In the genomic region with DNA sequence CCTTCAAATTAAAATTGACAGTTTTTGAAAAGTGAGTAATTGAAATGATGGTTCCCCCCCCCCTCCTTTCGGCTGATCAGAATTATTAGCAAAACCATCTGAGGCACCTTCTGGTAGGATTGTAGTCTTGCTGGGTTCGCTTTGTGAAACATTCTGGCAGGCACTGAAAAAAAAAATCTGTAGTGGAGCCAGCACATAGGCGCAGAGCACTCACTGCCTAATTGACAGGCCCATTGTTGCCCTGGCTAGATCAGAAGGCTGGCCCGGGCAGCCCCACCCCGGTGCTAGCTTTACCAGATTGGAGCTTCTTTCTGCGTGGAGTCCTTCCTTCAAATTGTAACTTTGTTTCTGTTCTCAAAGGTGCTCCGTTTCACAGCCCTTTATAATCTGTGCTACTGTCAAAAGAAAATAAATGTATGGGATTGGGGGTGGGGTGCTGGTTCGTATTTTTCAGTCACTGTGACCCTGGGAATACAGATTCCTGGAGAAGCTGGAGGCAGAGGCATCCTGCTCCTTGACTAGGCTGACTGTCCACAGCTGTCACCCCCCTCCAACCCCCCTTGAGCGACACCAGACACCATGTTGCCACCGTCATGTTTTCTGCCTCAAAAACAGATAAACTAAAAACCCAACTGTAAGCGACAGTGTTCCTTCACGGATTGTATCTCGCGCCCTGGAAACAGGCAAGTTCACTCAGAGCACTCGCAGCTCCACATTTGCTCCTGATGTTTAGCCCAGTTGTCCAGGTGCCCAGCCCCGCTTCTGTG, we compare ENCODE assay signal across 9 mouse cellular contexts.
DNase-seq lines count a peak whose midpoint lies in the region; ATAC-seq and TF ChIP-seq lines count a peak whose summit lies in the region.
"Had no signal": no experiment of that assay in that cellular context is flagged by ENCODE, and none has a peak within 500 bp of the region (broad histone marks: within the 10 kb centered on the region; RNA-seq: fewer than 3 reads in every experiment).

No protein-coding gene starts in this region.

- no peaks in the 10 kb centered on the region for H3K27me3 ChIP-seq in embryonic facial prominence, embryonic 12.5 days
- 0 out of 2 replicates have a peak, but pooled peaks cover 5% of the 10 kb centered on the region for H3K27me3 ChIP-seq in hindbrain, postnatal 0 days (ENCODE audit: insufficient read depth, low read length)

- peaks cover 16% of the 10 kb centered on the region for H3K4me1 ChIP-seq in embryonic facial prominence, embryonic 12.5 days
- 0 out of 2 replicates have a peak, but pooled peaks cover 16% of the 10 kb centered on the region for H3K4me1 ChIP-seq in hindbrain, postnatal 0 days (ENCODE audit: insufficient read depth, low read length)

- H3K9me3 ChIP-seq in embryonic facial prominence, embryonic 12.5 days = no peaks in the 10 kb centered on the region
- H3K9me3 ChIP-seq in hindbrain, postnatal 0 days (ENCODE audit: low read length) = no peaks in the 10 kb centered on the region

- DNase-seq in kidney, postnatal 4 days = peak; percentile 13 to 28
- no peak for DNase-seq in kidney, postnatal 36 days
- DNase-seq in hindbrain, postnatal 0 days (ENCODE audit: low spot score) = peak; percentile 60
- DNase-seq in neural tube, embryonic 10.5 days (ENCODE audit: extremely low spot score, low spot score) = peak; percentile 46
- DNase-seq in right cerebral cortex, postnatal 25 days = no peak
- DNase-seq in gastrocnemius, adult 2 months = no peak
- DNase-seq in MN1 (ENCODE audit: low spot score) = no peak
- DNase-seq: lung, adult 2 months had no signal

- H3K36me3 ChIP-seq in embryonic facial prominence, embryonic 12.5 days = no peaks in the 10 kb centered on the region
- no peaks in the 10 kb centered on the region for H3K36me3 ChIP-seq in hindbrain, postnatal 0 days (ENCODE audit: insufficient read depth, low read length)

- ATAC-seq in embryonic facial prominence, embryonic 12.5 days (ENCODE audit: insufficient number of reproducible peaks, insufficient read depth, low FRiP score, low TSS enrichment) = 0 out of 2 replicates have a peak, but pooled peaks have one; percentile 42
- no peak for ATAC-seq in hindbrain, postnatal 0 days

- H3K9ac ChIP-seq in embryonic facial prominence, embryonic 12.5 days = no peak overlapping the region
- H3K9ac ChIP-seq in hindbrain, postnatal 0 days (replicated peaks; ENCODE audit: low read length) = no peak overlapping the region

- H3K4me2 ChIP-seq in embryonic facial prominence, embryonic 12.5 days (replicated peaks) = no peak overlapping the region
- peak overlapping the region; percentile 11; the same call in 1 of the 2 replicates for H3K4me2 ChIP-seq in hindbrain, postnatal 0 days (ENCODE audit: low read depth, low read length)

- intact Hi-C loops in gastrocnemius, adult 2 months (cut with DNase I) = no loop called here

- no peak overlapping the region for H3K4me3 ChIP-seq in embryonic facial prominence, embryonic 12.5 days
- H3K4me3 ChIP-seq in hindbrain, postnatal 0 days (ENCODE audit: low read length) = no peak overlapping the region
- no peak overlapping the region for H3K4me3 ChIP-seq in gastrocnemius, adult 2 months

- TF ChIP-seq CTCF in hindbrain, postnatal 0 days (IDR thresholded peaks at IDR 0.05; ENCODE audit: low read depth) = no peak
- no peak for TF ChIP-seq CTCF in gastrocnemius, adult 2 months (IDR thresholded peaks at IDR 0.05)

- WGBS in embryonic facial prominence, embryonic 12.5 days = 34% methylated on average over 16 of the region's 16 CpGs
- 26% methylated on average over 16 of the region's 16 CpGs for WGBS in hindbrain, postnatal 0 days

- H3K27ac ChIP-seq in embryonic facial prominence, embryonic 12.5 days = peak overlapping the region; percentile 36; the same call in 1 of the 2 replicates
- no peak overlapping the region for H3K27ac ChIP-seq in hindbrain, postnatal 0 days
- H3K27ac ChIP-seq in gastrocnemius, adult 2 months = no peak overlapping the region

Comparison
In these comparisons a context has a peak if more than half of its experiments do, and no peak if none do; other contexts are left out.
1. DNase-seq: peak in kidney, postnatal 4 days (2 of 2), hindbrain, postnatal 0 days (single experiment) and neural tube, embryonic 10.5 days (single experiment); none in kidney, postnatal 36 days (0 of 2), right cerebral cortex, postnatal 25 days (single experiment), gastrocnemius, adult 2 months (single experiment) and MN1 (single experiment).